Mouse (Mus musculus): Measurements from ENCODE around the gene Hpd. TPM values are rescaled to one million over a fixed set of nuclear protein-coding genes. Genes with fewer than 3 reads are reported as not detected.
A peak's percentile ranks its signal among the peaks of the same experiment; 100 is the strongest.
"Not testable (repeated sequence)": the region's sequence is repeated elsewhere in the genome, so short reads cannot be mapped to it uniquely, and the experiment has no call there.

Gene Hpd
- polyA plus RNA-seq, 1 experiment from 2014 or later: 638 TPM

DNA sequence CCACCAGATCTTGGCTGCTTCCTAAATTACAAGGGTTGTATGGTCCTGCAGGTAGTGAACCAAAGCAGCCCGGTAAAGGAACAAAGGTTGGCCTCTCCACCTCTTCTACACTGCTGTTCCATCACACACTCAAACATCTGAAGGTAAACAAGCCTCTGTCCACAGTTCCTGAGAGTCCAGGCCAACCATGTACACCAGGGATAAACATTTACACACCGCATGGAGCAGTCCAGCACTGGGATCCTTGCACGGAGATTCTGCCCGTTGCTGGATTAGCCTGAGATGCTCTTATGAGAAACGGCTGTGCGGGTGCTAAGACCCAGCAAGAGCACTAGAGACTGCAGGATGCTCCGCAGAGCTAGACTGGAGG, 19.0 kb upstream of the Hpd start:
- H3K9me3 ChIP-seq (ENCODE audit: low read length): no peaks in the 10 kb centered on the region
- DNase-seq: peak; percentile 51
- H3K36me3 ChIP-seq (replicated peaks; ENCODE audit: insufficient read depth, low read length): no peaks in the 10 kb centered on the region
- no peaks in the 10 kb centered on the region for H3K27me3 ChIP-seq (ENCODE audit: insufficient read depth, low read length)
- WGBS (ENCODE audit: insufficient replicate concordance): 61% methylated on average over 7 of the region's 7 CpGs
- H3K9ac ChIP-seq (replicated peaks): 0 out of 2 replicates have a peak overlapping the region, but pooled peaks have one; percentile 5
- no peak overlapping the region for H3K4me3 ChIP-seq (ENCODE audit: low read depth, low read length)
- ATAC-seq: peak; percentile 79
- H3K27ac ChIP-seq (ENCODE audit: low read depth): peak overlapping the region; percentile 90
- H3K4me1 ChIP-seq (ENCODE audit: insufficient read depth): peaks cover 23% of the 10 kb centered on the region
- no peak for TF ChIP-seq CTCF (IDR thresholded peaks at IDR 0.05; ENCODE audit: low read depth)
- TF ChIP-seq EP300 (IDR thresholded peaks at IDR 0.05; ENCODE audit: low read depth): no peak; the same call in 1 of the 2 replicates
- H3K4me2 ChIP-seq (ENCODE audit: low read depth, low read length): peak overlapping the region; percentile 23; the same call in 1 of the 2 replicates

- ATAC-seq: peak; percentile 22
- peak; percentile 14 for DNase-seq
- not testable (repeated sequence) for H3K9me3 ChIP-seq (ENCODE audit: low read length); H3K36me3 ChIP-seq (replicated peaks; ENCODE audit: insufficient read depth, low read length); H3K4me3 ChIP-seq (ENCODE audit: low read depth, low read length); H3K4me2 ChIP-seq (ENCODE audit: low read depth, low read length); H3K27me3 ChIP-seq (ENCODE audit: insufficient read depth, low read length)
- Histone ChIP-seq H3K9ac (replicated peaks) (0 out of 2 replicates have a peak overlapping the region, but pooled peaks have one; percentile 8), H3K4me1 (ENCODE audit: insufficient read depth) (peaks cover 27% of the 10 kb centered on the region), H3K27ac (ENCODE audit: low read depth) (peak overlapping the region; percentile 90)
- WGBS (ENCODE audit: insufficient replicate concordance): 48% methylated on average over 5 of the region's 7 CpGs
- peak; percentile 55; the same call in 1 of the 2 replicates for TF ChIP-seq EP300 (IDR thresholded peaks at IDR 0.05; ENCODE audit: low read depth)
Measured at GRCm38 (mm10) chr5:123200816-123201522, 18.4 kb upstream of the Hpd start.

DNA sequence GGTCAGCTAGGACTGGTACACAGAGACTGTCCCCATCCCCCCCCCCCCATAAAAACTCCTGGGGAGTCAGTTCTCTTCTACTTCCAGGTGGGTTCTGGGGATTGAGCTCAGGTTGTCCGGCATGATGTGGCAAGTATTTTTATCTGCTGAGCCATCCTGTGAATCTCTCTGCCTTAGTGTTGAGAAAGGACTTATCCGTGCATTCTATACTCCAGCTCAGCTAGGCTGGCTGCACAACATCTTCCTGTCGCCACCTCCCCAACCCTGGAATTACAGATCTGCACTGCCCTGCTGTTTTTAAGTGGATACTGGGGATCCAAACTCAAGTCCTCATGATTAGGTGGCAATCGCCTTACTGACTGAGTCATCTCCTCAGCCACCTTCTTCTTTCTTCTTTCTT, 16.0 kb upstream of the Hpd start:
- peak; percentile 10 for DNase-seq
- H3K27ac ChIP-seq (ENCODE audit: low read depth): peak overlapping the region; percentile 62
- ATAC-seq: no peak
- H3K4me1 ChIP-seq (ENCODE audit: insufficient read depth): peaks cover 51% of the 10 kb centered on the region
- no peaks in the 10 kb centered on the region for H3K27me3 ChIP-seq (ENCODE audit: insufficient read depth, low read length)
- no peak for TF ChIP-seq CTCF (IDR thresholded peaks at IDR 0.05; ENCODE audit: low read depth)
- no peak for TF ChIP-seq EP300 (IDR thresholded peaks at IDR 0.05; ENCODE audit: low read depth)
- WGBS (ENCODE audit: insufficient replicate concordance): 70% methylated on average over 4 of the region's 4 CpGs
- H3K9ac ChIP-seq (replicated peaks): no peak overlapping the region
- no peak overlapping the region for H3K4me2 ChIP-seq (ENCODE audit: low read depth, low read length)
- H3K9me3 ChIP-seq (ENCODE audit: low read length): no peaks in the 10 kb centered on the region
- H3K36me3 ChIP-seq (replicated peaks; ENCODE audit: insufficient read depth, low read length): no peaks in the 10 kb centered on the region
- H3K4me3 ChIP-seq (ENCODE audit: low read depth, low read length): no peak overlapping the region

GRCm38 (mm10) chr5:123196746-123197145, 14.2 kb upstream of the Hpd start:
- TF ChIP-seq CTCF (IDR thresholded peaks at IDR 0.05; ENCODE audit: low read depth) (no peak), EP300 (IDR thresholded peaks at IDR 0.05; ENCODE audit: low read depth) (peak; percentile 87)
- DNase-seq (peak; percentile 67), ATAC-seq (peak; percentile 70)
- no peak overlapping the region for H3K4me2 ChIP-seq (ENCODE audit: low read depth, low read length)
- peak overlapping the region; percentile 89 for H3K27ac ChIP-seq (ENCODE audit: low read depth)
- peaks cover 62% of the 10 kb centered on the region for H3K4me1 ChIP-seq (ENCODE audit: insufficient read depth)
- WGBS (ENCODE audit: insufficient replicate concordance): 61% methylated on average over 4 of the region's 4 CpGs
- no peaks in the 10 kb centered on the region for H3K9me3 ChIP-seq (ENCODE audit: low read length)
- no peaks in the 10 kb centered on the region for H3K27me3 ChIP-seq (ENCODE audit: insufficient read depth, low read length)
- no peak overlapping the region for H3K4me3 ChIP-seq (ENCODE audit: low read depth, low read length)
- H3K9ac ChIP-seq (replicated peaks): no peak overlapping the region
- no peaks in the 10 kb centered on the region for H3K36me3 ChIP-seq (replicated peaks; ENCODE audit: insufficient read depth, low read length)

DNA sequence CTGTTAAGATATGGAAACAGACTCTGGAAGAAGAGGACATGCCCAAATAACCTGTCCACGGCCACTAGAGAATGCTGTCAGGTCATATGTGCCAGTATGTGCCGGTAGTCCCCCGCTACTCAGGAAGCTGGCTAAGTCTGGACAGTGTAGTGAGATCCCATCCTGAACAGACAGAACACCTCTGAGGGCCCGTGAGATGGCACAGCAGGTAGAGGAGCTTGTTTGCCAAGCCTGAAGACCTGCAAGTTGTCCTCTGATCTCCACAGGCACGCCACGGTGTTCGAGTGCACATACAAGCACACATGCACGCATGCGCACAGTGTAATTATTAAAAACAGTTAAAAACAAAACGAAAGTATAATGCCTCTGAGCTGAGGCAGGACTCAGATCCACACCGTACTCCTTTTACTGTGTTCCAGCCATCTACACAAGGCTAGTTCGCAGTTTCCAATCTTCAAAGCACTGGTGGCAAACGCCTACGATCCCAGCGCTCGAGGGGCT, 13.0 kb upstream of the Hpd start:
- Histone ChIP-seq H3K4me1 (ENCODE audit: insufficient read depth) (peaks cover 64% of the 10 kb centered on the region), H3K27ac (ENCODE audit: low read depth) (peak overlapping the region; percentile 89), H3K27me3 (ENCODE audit: insufficient read depth, low read length) (no peaks in the 10 kb centered on the region), H3K4me3 (ENCODE audit: low read depth, low read length) (no peak overlapping the region), H3K36me3 (replicated peaks; ENCODE audit: insufficient read depth, low read length) (no peaks in the 10 kb centered on the region), H3K9me3 (ENCODE audit: low read length) (no peaks in the 10 kb centered on the region), H3K9ac (replicated peaks) (no peak overlapping the region), H3K4me2 (ENCODE audit: low read depth, low read length) (no peak overlapping the region)
- DNase-seq: peak; percentile 13
- no peak for ATAC-seq
- WGBS (ENCODE audit: insufficient replicate concordance): 82% methylated on average over 16 of the region's 16 CpGs
- no peak for TF ChIP-seq EP300 (IDR thresholded peaks at IDR 0.05; ENCODE audit: low read depth)
- TF ChIP-seq CTCF (IDR thresholded peaks at IDR 0.05; ENCODE audit: low read depth): no peak

- H3K9ac ChIP-seq (replicated peaks): no peak overlapping the region
- no peak overlapping the region for H3K4me2 ChIP-seq (ENCODE audit: low read depth, low read length)
- H3K36me3 ChIP-seq (replicated peaks; ENCODE audit: insufficient read depth, low read length): no peaks in the 10 kb centered on the region
- TF ChIP-seq CTCF (IDR thresholded peaks at IDR 0.05; ENCODE audit: low read depth) (no peak), EP300 (IDR thresholded peaks at IDR 0.05; ENCODE audit: low read depth) (no peak)
- DNase-seq: peak; percentile 11
- peak overlapping the region; percentile 89 for H3K27ac ChIP-seq (ENCODE audit: low read depth)
- ATAC-seq: no peak
- H3K4me3 ChIP-seq (ENCODE audit: low read depth, low read length): no peak overlapping the region
- no peaks in the 10 kb centered on the region for H3K27me3 ChIP-seq (ENCODE audit: insufficient read depth, low read length)
- H3K4me1 ChIP-seq (ENCODE audit: insufficient read depth): peaks cover 61% of the 10 kb centered on the region
- WGBS (ENCODE audit: insufficient replicate concordance): 83% methylated on average over 6 of the region's 6 CpGs
- no peaks in the 10 kb centered on the region for H3K9me3 ChIP-seq (ENCODE audit: low read length)
Measured at GRCm38 (mm10) chr5:123194856-123195255, 12.3 kb upstream of the Hpd start.
